Mouse (Mus musculus): ENCODE results near the gene Fbxl18.

Fbxl18 gene

GRCm38 (mm10) chr5:142823096-142824062 is 71.8 kb downstream of the Fbxl18 start:
- DNase-seq (ENCODE audit: low read depth): peak; percentile 87

- peak; percentile 92 for DNase-seq (ENCODE audit: low read depth)
Observed at GRCm38 (mm10) chr5:142822286-142823095, 72.7 kb downstream of the Fbxl18 start.

- no peak for DNase-seq (ENCODE audit: low read depth)
Observed at GRCm38 (mm10) chr5:142821974-142822285, 73.3 kb downstream of the Fbxl18 start.

- peak; percentile 94 for DNase-seq (ENCODE audit: low read depth)
Observed at GRCm38 (mm10) chr5:142821266-142821973, 73.8 kb downstream of the Fbxl18 start.

- peak; percentile 72 for DNase-seq (ENCODE audit: low read depth)
Observed at GRCm38 (mm10) chr5:142820276-142821265, 74.7 kb downstream of the Fbxl18 start.

GRCm38 (mm10) chr5:142819385-142820275 is 75.6 kb downstream of the Fbxl18 start:
- peak; percentile 86 for DNase-seq (ENCODE audit: low read depth)

- peak; percentile 84 for DNase-seq (ENCODE audit: low read depth)
Observed at GRCm38 (mm10) chr5:142818435-142819360, 76.5 kb downstream of the Fbxl18 start.

- DNase-seq (ENCODE audit: low read depth): peak; percentile 100
Observed at GRCm38 (mm10) chr5:142817524-142818434, 77.4 kb downstream of the Fbxl18 start, which contains the start of gene Tnrc18. Tnrc18 (minus strand) TSS chr5:142817662.

Measured in 416B (cell line).